Mouse (Mus musculus) adrenal gland, adult 2 months (tissue): Measurements from ENCODE around the gene Gadd45gip1. TPM values are rescaled to one million over a fixed set of nuclear protein-coding genes. Genes with fewer than 3 reads are reported as not detected.

Experiments
- DNase-seq: peaks from one replicate; pipeline ENCODE4 v3.0.0; 2021
- microRNA-seq, 2 experiments: library from miRNA; unstranded; fragments of <30 nt; microRNA quantifications; one replicate each; pipeline ENCODE4 v1.2.0; 2021
- polyA plus RNA-seq: library from polyadenylated mRNA; depleted of rRNA; stranded (reverse); fragments of >200 nt; gene quantifications from 2 replicates; pipeline ENCODE4 v1.2.3, GENCODE M21; 2012; rRNA removed
- total RNA-seq, 2 experiments: library from RNA; stranded (reverse); gene quantifications; 2 replicates each; pipeline ENCODE4 v1.2.3; 2021

The Gadd45gip1 gene
- total and polyA plus RNA-seq, 3 experiments, result 72.6 to 141 (median 74.9) TPM

DNA sequence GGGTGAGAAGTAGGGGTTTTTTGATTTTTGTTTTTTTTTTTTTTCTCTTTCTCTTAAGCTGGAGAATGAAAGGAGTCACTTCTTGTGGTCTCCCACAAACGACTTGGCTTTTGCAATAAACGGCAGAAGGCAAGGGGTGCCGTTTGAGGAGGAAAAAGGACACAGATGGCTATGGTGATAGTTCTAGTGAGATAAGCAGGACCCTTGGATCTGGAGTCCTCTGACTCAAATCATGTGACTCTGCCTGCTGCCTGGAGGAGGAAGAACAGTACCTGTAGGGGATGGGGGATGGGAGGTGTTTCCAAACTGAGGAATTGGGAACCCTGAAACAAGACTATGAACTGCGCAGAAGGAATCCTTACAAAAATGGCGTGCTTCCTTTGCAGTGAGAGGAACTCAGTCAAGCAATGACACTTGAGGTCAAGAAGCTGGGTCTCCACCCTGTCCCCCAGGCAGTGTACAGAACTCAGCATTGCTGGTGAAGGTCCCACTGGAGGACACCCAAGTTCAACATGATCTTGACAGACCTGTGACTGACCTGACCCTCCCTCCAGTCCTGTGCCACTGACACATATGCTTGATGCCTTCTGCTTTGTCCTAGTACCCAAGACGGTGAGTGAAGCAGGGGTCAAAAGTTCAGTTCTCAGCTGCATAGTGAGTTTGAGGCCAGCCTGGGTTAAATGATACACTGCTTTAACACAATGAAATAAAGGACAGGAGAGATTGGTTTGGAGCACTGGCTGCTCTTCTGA is 16.5 kb downstream of the Gadd45gip1 start:
- no peak for DNase-seq

DNA sequence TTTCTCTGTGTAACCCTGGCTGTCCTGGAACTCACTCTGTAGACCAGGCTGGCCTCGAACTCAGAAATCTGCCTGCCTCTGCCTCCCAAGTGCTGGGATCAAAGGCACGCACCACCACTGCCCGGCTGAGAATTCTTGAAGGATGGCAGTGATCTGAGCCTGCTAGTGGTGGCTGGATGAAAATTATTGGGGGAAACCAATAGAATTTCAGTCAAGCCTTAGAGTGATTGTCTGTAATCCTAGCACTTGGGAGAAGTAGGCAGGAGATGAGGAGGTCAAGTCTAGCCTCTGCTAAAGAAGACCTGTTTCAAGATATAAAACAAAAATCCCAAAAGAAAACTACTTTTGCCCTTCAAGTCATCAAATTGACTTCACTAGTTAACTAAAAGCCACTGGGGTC is 25.1 kb downstream of the Gadd45gip1 start:
- no peak for DNase-seq

DNA sequence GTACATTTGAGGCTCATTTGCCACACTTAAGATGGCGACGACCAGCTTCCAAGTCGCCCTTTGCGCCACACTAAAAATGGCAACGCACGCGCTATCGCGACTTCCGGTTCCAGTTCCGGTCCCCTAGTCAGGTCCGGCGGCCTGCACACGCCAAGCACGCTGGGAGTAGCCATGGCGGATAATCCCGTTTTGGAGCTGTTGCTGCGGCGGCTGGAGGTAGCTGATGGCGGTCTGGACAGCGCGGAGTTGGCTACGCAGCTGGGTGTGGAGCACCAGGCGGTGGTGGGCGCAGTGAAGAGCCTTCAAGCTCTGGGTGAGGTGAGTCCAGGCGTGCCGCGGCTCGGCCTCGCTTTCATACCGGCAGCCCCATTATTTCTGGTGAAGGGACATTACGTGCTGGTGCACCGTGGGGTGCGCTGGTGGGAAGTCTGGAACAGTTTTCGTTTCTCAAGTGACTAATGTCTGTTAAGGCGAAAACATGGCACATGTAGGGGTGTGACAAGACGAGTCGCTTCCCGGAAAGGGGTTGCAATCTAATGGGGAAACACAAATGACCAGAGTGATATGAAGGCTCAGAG is 25.6 kb downstream of the Gadd45gip1 start, which contains the start of gene Farsa:
Gene Farsa, plus strand, starts transcription at position 126 of the 578 bp plus-strand sequence.
- peak; percentile 94 for DNase-seq

DNA sequence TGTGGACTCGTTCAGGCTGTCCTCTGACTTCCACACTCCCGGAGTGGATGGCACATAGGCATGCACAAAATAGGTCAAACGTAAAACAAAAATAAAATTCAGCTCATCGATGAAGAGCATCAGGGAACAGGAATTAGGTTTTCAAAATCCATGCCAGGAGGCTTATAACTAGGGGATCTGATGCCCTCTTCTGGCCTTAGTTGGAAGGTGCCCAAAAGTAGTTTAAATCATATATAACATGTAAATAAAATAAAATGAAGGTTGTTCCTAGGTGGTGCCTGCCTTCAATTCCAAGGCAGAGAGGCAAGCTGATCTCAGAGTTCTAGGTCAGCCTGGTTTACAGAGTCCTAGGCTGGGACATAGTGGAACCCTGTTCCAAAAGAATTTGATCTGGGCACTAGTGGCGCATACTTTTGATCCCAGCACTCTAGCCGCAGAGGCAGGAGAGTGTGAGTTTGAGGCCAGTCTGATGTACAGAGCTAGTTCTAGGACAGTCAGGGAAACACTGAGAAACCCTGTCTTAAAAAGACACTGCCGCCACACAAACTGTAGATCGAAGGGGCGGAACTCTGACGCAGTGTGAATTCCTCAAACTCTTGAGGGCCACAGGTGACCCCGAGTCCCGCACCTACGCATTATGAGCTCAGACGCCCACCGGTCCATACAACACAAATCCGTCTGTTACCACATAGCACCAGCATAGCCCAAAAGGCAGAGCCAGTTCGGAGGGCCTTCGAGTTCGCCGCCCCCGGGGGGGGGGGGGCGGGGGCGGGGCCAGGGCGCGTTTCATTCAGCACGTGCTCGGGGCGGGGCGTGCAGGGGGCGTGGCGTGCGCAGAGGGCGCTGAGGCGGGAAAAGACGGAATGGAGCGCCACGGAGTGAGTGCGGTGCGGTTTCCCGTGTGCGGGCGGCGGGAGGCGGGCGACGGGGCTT is 40.3 kb downstream of the Gadd45gip1 start, which contains the start of gene Syce2:
Gene Syce2, plus strand, starts transcription at position 736 of the 933 bp plus-strand sequence.
- DNase-seq, result peak; percentile 88

DNA sequence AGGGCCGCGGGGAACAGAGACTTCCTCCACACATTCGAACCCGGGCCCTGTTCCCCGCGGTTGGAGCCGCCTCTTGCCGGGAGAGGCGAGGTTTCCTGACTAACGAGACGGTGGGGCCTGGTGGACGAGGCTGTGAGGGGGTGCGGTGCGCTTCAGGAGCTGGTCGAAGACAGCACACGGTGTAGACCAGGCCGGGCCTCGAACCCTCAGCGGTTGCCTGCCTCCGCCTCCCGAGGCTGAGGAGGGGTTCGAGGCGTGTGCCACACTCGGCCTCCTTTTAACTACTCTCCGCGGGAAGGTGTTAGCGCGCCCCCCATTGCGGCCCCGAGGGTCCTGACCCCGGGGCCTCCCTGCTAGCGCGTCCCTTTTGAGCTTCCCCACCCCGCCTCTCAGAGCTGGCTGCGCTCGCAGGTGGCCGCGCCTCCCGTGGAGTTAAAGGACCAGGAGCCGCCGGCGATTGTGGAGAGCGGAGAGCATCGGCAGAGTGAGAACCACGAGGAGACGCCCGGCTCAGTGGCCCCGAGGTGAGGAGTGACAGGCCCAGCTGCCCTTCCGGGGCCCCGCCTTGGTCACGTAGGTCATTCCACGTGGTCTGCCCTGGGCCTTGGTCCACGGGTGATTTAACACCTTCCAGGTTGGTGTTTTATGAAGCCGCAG is 41.1 kb downstream of the Gadd45gip1 start:
- DNase-seq, result peak; percentile 47

DNA sequence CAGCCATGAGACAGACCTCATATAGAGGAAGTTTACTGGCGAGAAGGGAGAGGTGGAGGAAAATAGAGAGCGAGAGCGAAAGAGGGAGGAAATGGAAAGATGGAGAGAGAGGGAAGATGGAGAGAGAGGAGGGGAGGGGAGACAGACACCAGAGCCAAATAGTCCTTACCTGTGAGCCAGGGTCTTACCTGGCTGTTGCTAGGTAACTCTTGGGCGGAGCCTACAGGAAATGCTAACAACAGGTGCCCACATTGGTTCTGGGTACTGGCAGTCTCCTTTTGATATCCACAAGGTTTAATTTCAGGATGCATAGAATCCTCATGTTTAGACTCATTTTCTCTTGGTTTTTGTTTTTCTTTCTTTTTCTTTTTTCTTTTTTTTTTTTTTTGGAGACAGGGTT is 41.7 kb downstream of the Gadd45gip1 start:
- no peak for DNase-seq

DNA sequence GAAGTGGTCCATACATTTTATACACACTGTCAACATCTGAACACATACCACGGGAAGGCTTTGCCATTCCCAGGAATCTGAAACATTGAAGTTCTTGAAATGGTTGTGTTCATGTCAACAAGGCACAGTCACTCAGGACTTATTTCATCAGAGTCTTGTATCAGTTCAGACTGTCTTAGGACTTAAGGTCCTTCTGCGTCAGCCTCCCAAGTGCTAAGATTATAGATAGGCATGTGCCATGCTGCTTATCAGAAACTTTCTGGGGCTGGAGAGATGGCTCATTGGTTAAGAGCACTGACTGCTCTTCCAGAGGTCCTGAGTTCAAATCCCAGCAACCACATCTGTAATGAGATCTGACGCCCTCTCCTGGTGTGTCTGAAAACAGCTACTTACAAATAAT is 43.0 kb downstream of the Gadd45gip1 start:
- DNase-seq, result no peak

DNA sequence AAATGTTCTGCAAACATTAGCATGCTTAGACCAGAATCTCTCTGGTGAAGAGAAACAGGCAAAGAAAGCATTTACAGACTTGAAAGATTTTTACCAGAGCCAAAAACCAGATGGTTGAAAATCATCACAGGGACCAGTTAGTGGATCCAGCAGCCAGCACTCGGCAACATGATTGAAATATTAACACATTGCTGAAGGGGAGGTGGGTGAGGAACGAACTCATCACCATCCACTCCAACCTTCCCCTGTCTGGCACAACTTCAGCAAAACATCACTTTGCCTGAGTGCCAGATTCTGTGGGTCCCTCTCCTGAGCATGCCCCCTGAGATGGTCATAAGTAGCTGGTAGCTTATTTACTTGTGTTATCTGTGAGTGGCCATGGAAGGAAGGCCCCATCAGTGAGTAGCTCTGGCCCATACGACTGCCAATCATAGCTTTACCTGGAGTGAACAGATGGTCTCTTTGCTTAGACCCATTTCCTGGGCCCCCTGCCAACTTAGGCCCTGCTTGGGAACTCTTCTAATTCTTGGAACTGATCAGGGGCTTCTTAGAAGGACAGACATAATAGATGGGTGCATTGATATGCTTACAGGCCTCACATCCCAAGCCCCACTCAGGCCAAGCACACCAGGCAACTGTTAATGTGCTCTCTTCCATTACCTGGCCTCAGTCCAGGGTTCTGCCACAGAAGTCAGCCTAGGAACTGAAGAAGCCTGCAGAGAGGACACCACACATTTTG is 46.1 kb downstream of the Gadd45gip1 start:
- DNase-seq, result no peak

DNA sequence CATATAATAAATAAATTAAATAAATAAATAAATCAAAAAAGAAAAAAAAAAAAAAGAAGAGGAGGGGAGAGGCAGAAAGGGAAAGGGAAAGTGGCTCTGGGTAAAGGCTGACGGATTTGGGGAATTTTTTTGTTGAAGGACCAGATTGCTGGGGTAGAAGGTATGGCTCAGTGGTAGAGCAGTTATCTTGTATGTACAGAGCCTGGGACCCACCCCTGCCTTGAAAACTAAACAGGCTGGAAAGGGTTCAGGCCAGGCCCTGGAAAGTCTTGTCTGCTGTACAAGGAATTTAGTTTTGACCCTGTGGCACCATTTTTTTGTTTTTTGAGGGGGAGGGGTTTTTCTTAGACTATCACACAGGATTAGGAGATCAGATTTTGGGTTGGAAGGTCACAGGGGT is 47.6 kb downstream of the Gadd45gip1 start:
- DNase-seq, result no peak

DNA sequence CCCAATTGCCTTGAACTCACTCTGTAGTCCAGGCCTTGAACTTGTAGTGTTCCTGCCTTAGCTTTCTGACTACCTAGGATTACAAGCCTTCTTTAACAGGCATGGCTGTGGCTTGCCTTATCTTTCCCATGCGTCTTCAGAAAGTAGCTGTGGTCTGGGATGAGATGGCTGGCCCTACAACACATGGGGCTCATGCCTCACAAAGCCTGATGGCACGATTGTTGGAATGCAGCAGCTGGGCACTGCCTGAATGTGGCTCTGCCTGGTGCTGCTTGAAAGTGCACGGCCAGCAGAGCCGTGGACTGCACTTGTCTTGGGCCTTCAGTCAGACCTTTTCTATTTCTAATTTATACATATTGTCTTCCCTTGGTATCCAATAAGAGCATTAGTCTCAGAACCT is 53.4 kb downstream of the Gadd45gip1 start:
- DNase-seq, result no peak

Small RNA genes lying within 50 kb of the gene (microRNA-seq; reads per million reads assigned to microRNA genes)
- 4.8 to 6.6 reads per million in 2 experiments for gene Mir7069

Other genes with a start within 250 kb of the Gadd45gip1 start
- 10 to 100 TPM; 24.9 to 34.8 TPM for gene Ier2, start 168.7 kb upstream of the Gadd45gip1 start, total RNA-seq
- gene Ier2, start 168.7 kb upstream of the Gadd45gip1 start, polyA plus RNA-seq, result 13.7 and 27.0 TPM in 2 replicates
- 10 to 100 TPM; 57.0 to 68.5 TPM for gene Trmt1, start 145.2 kb upstream of the Gadd45gip1 start, total RNA-seq
- gene Trmt1, start 145.2 kb upstream of the Gadd45gip1 start, polyA plus RNA-seq, result 150 and 160 TPM in 2 replicates
- 10 to 100 TPM; 78.4 to 80.7 TPM for gene Nacc1, start 143.7 kb upstream of the Gadd45gip1 start, total RNA-seq
- 98.7 and 120 TPM in 2 replicates for gene Nacc1, start 143.7 kb upstream of the Gadd45gip1 start, polyA plus RNA-seq
- gene Lyl1, start 130.1 kb upstream of the Gadd45gip1 start, total RNA-seq, result 1 to 10 TPM; 2.7 to 4.4 TPM
- gene Lyl1, start 130.1 kb upstream of the Gadd45gip1 start, polyA plus RNA-seq, result 8.2 and 10.9 TPM in 2 replicates
- under 1 TPM in 1 of 2 experiments, not detected in 1; 0.59 TPM for gene G430095P16Rik, start 108.5 kb upstream of the Gadd45gip1 start, total RNA-seq
- 0.26 and 0.76 TPM in 2 replicates for gene G430095P16Rik, start 108.5 kb upstream of the Gadd45gip1 start, polyA plus RNA-seq
- 100 to 1,000 TPM in 1 of 2 experiments, 10 to 100 TPM in 1; 91.3 to 113 TPM for gene Nfix, start 31.2 kb upstream of the Gadd45gip1 start, total RNA-seq
- gene Nfix, start 31.2 kb upstream of the Gadd45gip1 start, polyA plus RNA-seq, result 47.0 and 59.9 TPM in 2 replicates
- gene Dand5, start 8.7 kb upstream of the Gadd45gip1 start, total RNA-seq, result 10 to 100 TPM; 11.5 to 12.2 TPM
- 5.1 and 7.0 TPM in 2 replicates for gene Dand5, start 8.7 kb upstream of the Gadd45gip1 start, polyA plus RNA-seq
- gene Rad23a, start 9.1 kb downstream of the Gadd45gip1 start, total RNA-seq, result 100 to 1,000 TPM; 122 to 141 TPM
- gene Rad23a, start 9.1 kb downstream of the Gadd45gip1 start, polyA plus RNA-seq, result 128 and 131 TPM in 2 replicates
- 100 to 1,000 TPM; 684 to 730 TPM for gene Calr, start 15.4 kb downstream of the Gadd45gip1 start, total RNA-seq
- 88.2 and 91.2 TPM in 2 replicates for gene Calr, start 15.4 kb downstream of the Gadd45gip1 start, polyA plus RNA-seq
- gene Farsa, start 25.5 kb downstream of the Gadd45gip1 start, total RNA-seq, result 10 to 100 TPM; 61.6 to 69.3 TPM
- 45.3 and 51.4 TPM in 2 replicates for gene Farsa, start 25.5 kb downstream of the Gadd45gip1 start, polyA plus RNA-seq
- 1 to 10 TPM; 8.0 to 8.7 TPM for gene Syce2, start 40.6 kb downstream of the Gadd45gip1 start, total RNA-seq
- gene Syce2, start 40.6 kb downstream of the Gadd45gip1 start, polyA plus RNA-seq, result 0.80 and 2.1 TPM in 2 replicates
- gene Gcdh, start 62.4 kb downstream of the Gadd45gip1 start, total RNA-seq, result 10 to 100 TPM; 50.1 to 59.0 TPM
- gene Gcdh, start 62.4 kb downstream of the Gadd45gip1 start, polyA plus RNA-seq, result 652 and 657 TPM in 2 replicates
- under 1 TPM; 0.17 to 0.23 TPM for gene Klf1, start 70.4 kb downstream of the Gadd45gip1 start, total RNA-seq
- gene Klf1, start 70.4 kb downstream of the Gadd45gip1 start, polyA plus RNA-seq, result 0.41 and 0.61 TPM in 2 replicates
- gene Dnase2a, start 77.0 kb downstream of the Gadd45gip1 start, total RNA-seq, result 10 to 100 TPM; 10.9 to 17.5 TPM
- gene Dnase2a, start 77.0 kb downstream of the Gadd45gip1 start, polyA plus RNA-seq, result 12.1 and 13.3 TPM in 2 replicates
- 1 to 10 TPM; 1.5 to 2.8 TPM for gene Mast1, start 105.8 kb downstream of the Gadd45gip1 start, total RNA-seq
- gene Mast1, start 105.8 kb downstream of the Gadd45gip1 start, polyA plus RNA-seq, result 3.7 and 4.4 TPM in 2 replicates
- gene Rtbdn, start 115.5 kb downstream of the Gadd45gip1 start, total RNA-seq, result not detected
- gene Rtbdn, start 115.5 kb downstream of the Gadd45gip1 start, polyA plus RNA-seq, result 0.25 and 0.34 TPM in 2 replicates
- 1 to 10 TPM; 2.1 to 2.4 TPM for gene Gm49661, start 137.9 kb downstream of the Gadd45gip1 start, total RNA-seq
- gene Gm49661, start 137.9 kb downstream of the Gadd45gip1 start, polyA plus RNA-seq, result 2.1 TPM in 1 of 2 replicates, not detected in the other
- gene Prdx2, start 138.1 kb downstream of the Gadd45gip1 start, total RNA-seq, result 100 to 1,000 TPM; 671 to 700 TPM
- gene Prdx2, start 138.1 kb downstream of the Gadd45gip1 start, polyA plus RNA-seq, result 181 and 240 TPM in 2 replicates
- gene Rnaseh2a, start 138.2 kb downstream of the Gadd45gip1 start, total RNA-seq, result 100 to 1,000 TPM in 1 of 2 experiments, 10 to 100 TPM in 1; 87.7 to 112 TPM
- 61.7 and 76.6 TPM in 2 replicates for gene Rnaseh2a, start 138.2 kb downstream of the Gadd45gip1 start, polyA plus RNA-seq
- 10 to 100 TPM; 37.0 to 90.7 TPM for gene Junb, start 147.2 kb downstream of the Gadd45gip1 start, total RNA-seq
- 78.9 and 91.4 TPM in 2 replicates for gene Junb, start 147.2 kb downstream of the Gadd45gip1 start, polyA plus RNA-seq
- 1 to 10 TPM; 6.1 to 6.2 TPM for gene Hook2, start 159.1 kb downstream of the Gadd45gip1 start, total RNA-seq
- gene Hook2, start 159.1 kb downstream of the Gadd45gip1 start, polyA plus RNA-seq, result 6.5 and 6.7 TPM in 2 replicates
- gene Best2, start 183.0 kb downstream of the Gadd45gip1 start, total RNA-seq, result not detected
- 0.18 TPM in 1 of 2 replicates, not detected in the other for gene Best2, start 183.0 kb downstream of the Gadd45gip1 start, polyA plus RNA-seq
- 100 to 1,000 TPM; 106 TPM for gene Asna1, start 193.8 kb downstream of the Gadd45gip1 start, total RNA-seq
- gene Asna1, start 193.8 kb downstream of the Gadd45gip1 start, polyA plus RNA-seq, result 89.4 and 104 TPM in 2 replicates
- 100 to 1,000 TPM; 160 to 184 TPM for gene Trir, start 195.3 kb downstream of the Gadd45gip1 start, total RNA-seq
- 64.2 and 67.6 TPM in 2 replicates for gene Trir, start 195.3 kb downstream of the Gadd45gip1 start, polyA plus RNA-seq
- 100 to 1,000 TPM in 1 of 2 experiments, 10 to 100 TPM in 1; 68.3 to 101 TPM for gene Tnpo2, start 205.4 kb downstream of the Gadd45gip1 start, total RNA-seq
- 44.7 and 54.1 TPM in 2 replicates for gene Tnpo2, start 205.4 kb downstream of the Gadd45gip1 start, polyA plus RNA-seq
- 10 to 100 TPM; 12.3 to 13.5 TPM for gene Fbxw9, start 228.5 kb downstream of the Gadd45gip1 start, total RNA-seq
- gene Fbxw9, start 228.5 kb downstream of the Gadd45gip1 start, polyA plus RNA-seq, result 55.8 and 56.2 TPM in 2 replicates
- not detected for gene Gm5741, start 236.5 kb downstream of the Gadd45gip1 start, total RNA-seq
- not detected in 2 replicates for gene Gm5741, start 236.5 kb downstream of the Gadd45gip1 start, polyA plus RNA-seq
- gene Dhps, start 240.2 kb downstream of the Gadd45gip1 start, total RNA-seq, result 10 to 100 TPM; 26.0 to 28.3 TPM
- gene Dhps, start 240.2 kb downstream of the Gadd45gip1 start, polyA plus RNA-seq, result 68.6 and 69.6 TPM in 2 replicates
- 10 to 100 TPM; 77.5 to 90.1 TPM for gene Wdr83os, start 249.2 kb downstream of the Gadd45gip1 start, total RNA-seq
- gene Wdr83os, start 249.2 kb downstream of the Gadd45gip1 start, polyA plus RNA-seq, result 104 and 142 TPM in 2 replicates
- 10 to 100 TPM; 17.4 to 24.9 TPM for gene Wdr83, start 249.8 kb downstream of the Gadd45gip1 start, total RNA-seq
- 15.3 and 17.4 TPM in 2 replicates for gene Wdr83, start 249.8 kb downstream of the Gadd45gip1 start, polyA plus RNA-seq